Mouse (Mus musculus): ENCODE results near the gene Ucp2. TPM values are rescaled to one million over a fixed set of nuclear protein-coding genes. Genes with fewer than 3 reads are reported as not detected.

Gene Ucp2
- polyA plus RNA-seq, 1 experiment from 2014 or later, result 184 TPM

DNA sequence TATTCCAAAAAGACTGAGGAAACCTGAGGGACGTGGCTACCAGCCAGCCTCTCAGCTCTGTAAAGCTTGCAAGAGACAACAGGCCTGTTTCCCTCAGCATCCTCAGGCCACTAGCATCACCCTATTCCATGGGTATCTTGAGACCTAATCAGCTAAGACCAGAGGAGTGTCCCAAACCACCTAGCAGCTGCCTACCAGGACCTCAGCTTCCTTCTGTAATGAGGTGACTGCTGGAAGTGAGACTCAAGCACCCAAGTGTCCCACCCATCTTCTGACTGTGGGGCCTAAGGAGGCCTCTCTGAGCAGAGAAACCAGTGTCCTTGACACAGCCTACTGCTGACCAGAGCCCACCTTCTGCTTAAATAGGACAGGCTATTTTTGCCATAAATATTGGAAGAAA lies 23.6 kb upstream of the Ucp2 start:
- Histone ChIP-seq H3K4me3 (ENCODE audit: low read depth, low read length) (no peak overlapping the region), H3K9me3 (ENCODE audit: low read depth, low read length) (no peaks in the 10 kb centered on the region), H3K27ac (ENCODE audit: low read depth) (no peak overlapping the region), H3K27me3 (ENCODE audit: insufficient read depth, low read length) (no peaks in the 10 kb centered on the region), H3K36me3 (ENCODE audit: insufficient read depth) (peaks cover 26% of the 10 kb centered on the region), H3K4me2 (no peak overlapping the region), H3K9ac (no peak overlapping the region), H3K4me1 (ENCODE audit: insufficient read depth) (no peaks in the 10 kb centered on the region; the same call in 1 of the 2 replicates)
- DNase-seq (no peak), ATAC-seq (ENCODE audit: insufficient read depth) (no peak)
- 96% methylated on average over 1 of the region's 1 CpGs for WGBS
- no peak for TF ChIP-seq CTCF (IDR thresholded peaks at IDR 0.05; ENCODE audit: low read depth)

GRCm38 (mm10) chr7:100470796-100471406 lies 22.2 kb upstream of the Ucp2 start:
- peaks cover 16% of the 10 kb centered on the region for H3K36me3 ChIP-seq (ENCODE audit: insufficient read depth)
- H3K9ac ChIP-seq, result no peak overlapping the region
- no peaks in the 10 kb centered on the region for H3K4me1 ChIP-seq (ENCODE audit: insufficient read depth)
- H3K27me3 ChIP-seq (ENCODE audit: insufficient read depth, low read length), result no peaks in the 10 kb centered on the region
- no peaks in the 10 kb centered on the region for H3K9me3 ChIP-seq (ENCODE audit: low read depth, low read length)
- no peak overlapping the region for H3K4me3 ChIP-seq (ENCODE audit: low read depth, low read length)
- H3K4me2 ChIP-seq, result no peak overlapping the region
- ATAC-seq (ENCODE audit: insufficient read depth), result no peak
- no peak for DNase-seq
- no peak for TF ChIP-seq CTCF (IDR thresholded peaks at IDR 0.05; ENCODE audit: low read depth)
- no peak overlapping the region for H3K27ac ChIP-seq (ENCODE audit: low read depth)
- 85% methylated on average over 11 of the region's 11 CpGs for WGBS

DNA sequence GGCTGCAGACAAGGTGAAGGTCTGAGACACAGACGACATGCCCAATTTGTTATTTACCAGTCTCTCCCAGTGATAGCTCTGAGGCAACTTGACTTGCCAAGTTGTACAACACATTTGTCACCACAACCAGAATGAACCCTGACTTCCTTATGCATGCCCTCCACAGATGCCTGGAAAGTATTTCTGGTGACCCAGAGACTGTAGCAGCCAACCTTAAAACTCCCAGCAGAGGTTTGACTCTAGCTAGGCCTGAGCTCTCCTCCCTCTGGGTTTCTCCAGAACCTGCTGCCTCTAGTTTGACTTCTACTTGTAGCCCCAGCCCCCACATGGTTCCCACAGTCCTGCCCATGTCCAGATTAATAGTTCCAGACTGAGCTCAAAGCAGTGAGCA lies 21.7 kb upstream of the Ucp2 start:
- DNase-seq (no peak), ATAC-seq (ENCODE audit: insufficient read depth) (no peak)
- no peak for TF ChIP-seq CTCF (IDR thresholded peaks at IDR 0.05; ENCODE audit: low read depth)
- no peaks in the 10 kb centered on the region for H3K9me3 ChIP-seq (ENCODE audit: low read depth, low read length)
- no peak overlapping the region for H3K4me2 ChIP-seq
- H3K4me1 ChIP-seq (ENCODE audit: insufficient read depth), result no peaks in the 10 kb centered on the region
- H3K27ac ChIP-seq (ENCODE audit: low read depth), result no peak overlapping the region
- no peak overlapping the region for H3K9ac ChIP-seq
- peaks cover 14% of the 10 kb centered on the region for H3K36me3 ChIP-seq (ENCODE audit: insufficient read depth)
- no peaks in the 10 kb centered on the region for H3K27me3 ChIP-seq (ENCODE audit: insufficient read depth, low read length)
- WGBS, result 79% methylated on average over 1 of the region's 1 CpGs
- H3K4me3 ChIP-seq (ENCODE audit: low read depth, low read length), result no peak overlapping the region

GRCm38 (mm10) chr7:100472777-100473176 lies 20.4 kb upstream of the Ucp2 start, which contains the start of gene Ucp3:
Gene Ucp3, plus strand, starts transcription at chr7:100472990.
- Histone ChIP-seq H3K4me3 (ENCODE audit: low read depth, low read length) (no peak within 1 kb of the TSS), H3K4me2 (no peak within 1 kb of the TSS), H3K27me3 (ENCODE audit: insufficient read depth, low read length) (no peaks in the 10 kb centered on the region), H3K36me3 (ENCODE audit: insufficient read depth) (peaks cover 14% of the 10 kb centered on the region), H3K27ac (ENCODE audit: low read depth) (no peak within 1 kb of the TSS), H3K4me1 (ENCODE audit: insufficient read depth) (no peaks in the 10 kb centered on the region), H3K9me3 (ENCODE audit: low read depth, low read length) (no peaks in the 10 kb centered on the region), H3K9ac (no peak within 1 kb of the TSS)
- WGBS, result 80% methylated on average over 6 of the region's 6 CpGs
- DNase-seq (no peak), ATAC-seq (ENCODE audit: insufficient read depth) (no peak)
- no peak for TF ChIP-seq CTCF (IDR thresholded peaks at IDR 0.05; ENCODE audit: low read depth)

DNA sequence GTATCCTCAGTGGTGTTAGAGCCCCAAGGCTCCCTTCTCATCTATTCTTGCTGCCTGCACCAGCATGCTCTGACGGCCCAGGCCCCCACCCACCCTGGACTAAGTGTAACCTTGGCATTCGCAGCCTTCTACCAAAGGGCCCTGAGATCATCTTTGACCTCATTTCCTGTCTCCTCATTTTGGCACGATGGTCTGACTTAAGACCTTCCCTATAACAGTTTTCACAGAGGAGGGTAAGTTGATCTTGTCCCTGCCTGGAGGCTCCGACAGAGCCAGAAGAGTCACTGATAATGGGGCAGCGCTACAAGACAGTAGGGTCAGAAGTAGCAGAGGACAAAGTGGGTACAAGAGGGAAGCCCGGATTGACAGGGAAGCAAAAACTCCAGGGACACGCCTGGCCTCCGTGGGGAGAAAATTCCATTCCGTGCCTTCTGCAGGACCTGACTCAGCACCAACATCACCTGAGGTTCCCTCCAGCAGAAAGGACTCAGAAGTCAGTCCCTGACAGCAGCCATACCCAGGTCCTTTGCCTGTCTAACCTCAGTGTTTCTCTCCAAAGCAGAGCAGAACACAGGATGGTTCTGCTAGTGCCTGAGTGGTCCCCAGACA lies 19.2 kb upstream of the Ucp2 start:
- Histone ChIP-seq H3K9ac (no peak overlapping the region), H3K27ac (ENCODE audit: low read depth) (no peak overlapping the region), H3K36me3 (ENCODE audit: insufficient read depth) (peaks cover 8% of the 10 kb centered on the region), H3K27me3 (ENCODE audit: insufficient read depth, low read length) (no peaks in the 10 kb centered on the region), H3K4me1 (ENCODE audit: insufficient read depth) (no peaks in the 10 kb centered on the region), H3K9me3 (ENCODE audit: low read depth, low read length) (no peaks in the 10 kb centered on the region), H3K4me2 (no peak overlapping the region), H3K4me3 (ENCODE audit: low read depth, low read length) (no peak overlapping the region)
- no peak for DNase-seq
- WGBS, result 72% methylated on average over 9 of the region's 9 CpGs
- TF ChIP-seq CTCF (IDR thresholded peaks at IDR 0.05; ENCODE audit: low read depth), result no peak
- ATAC-seq (ENCODE audit: insufficient read depth), result no peak

DNA sequence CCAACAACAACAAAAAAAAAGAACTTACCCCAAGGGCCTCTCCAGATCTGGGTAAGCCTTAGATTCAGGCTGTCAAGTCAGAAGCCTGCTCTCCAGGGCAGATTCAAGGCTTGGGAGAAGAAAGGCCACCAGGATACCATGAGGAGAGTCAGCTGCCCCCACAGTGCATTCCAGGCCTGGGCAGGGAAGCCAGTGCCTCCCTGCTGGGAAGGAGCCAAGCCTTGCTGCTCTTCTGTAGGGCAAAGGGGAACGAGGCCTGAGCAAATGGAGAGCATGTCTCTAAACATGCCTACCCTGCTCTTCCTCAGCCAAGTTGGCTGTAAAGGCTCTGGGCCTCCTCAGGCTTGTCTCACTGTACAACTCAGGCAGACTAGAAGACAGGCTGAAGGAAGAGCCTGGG lies 18.5 kb upstream of the Ucp2 start:
- peaks cover under 1% of the 10 kb centered on the region; the same call in 1 of the 2 replicates for H3K36me3 ChIP-seq (ENCODE audit: insufficient read depth)
- no peaks in the 10 kb centered on the region for H3K9me3 ChIP-seq (ENCODE audit: low read depth, low read length)
- H3K4me3 ChIP-seq (ENCODE audit: low read depth, low read length), result no peak overlapping the region
- peak; percentile 22 for DNase-seq
- no peak overlapping the region for H3K9ac ChIP-seq
- H3K27me3 ChIP-seq (ENCODE audit: insufficient read depth, low read length), result no peaks in the 10 kb centered on the region
- no peak for ATAC-seq (ENCODE audit: insufficient read depth)
- H3K4me1 ChIP-seq (ENCODE audit: insufficient read depth), result no peaks in the 10 kb centered on the region
- no peak overlapping the region for H3K27ac ChIP-seq (ENCODE audit: low read depth)
- WGBS, result 53% methylated on average over 1 of the region's 1 CpGs
- TF ChIP-seq CTCF (IDR thresholded peaks at IDR 0.05; ENCODE audit: low read depth), result no peak
- H3K4me2 ChIP-seq, result no peak overlapping the region

- Histone ChIP-seq H3K9ac (no peak overlapping the region), H3K4me3 (ENCODE audit: low read depth, low read length) (no peak overlapping the region), H3K4me2 (no peak overlapping the region), H3K9me3 (ENCODE audit: low read depth, low read length) (no peaks in the 10 kb centered on the region), H3K4me1 (ENCODE audit: insufficient read depth) (no peaks in the 10 kb centered on the region), H3K36me3 (ENCODE audit: insufficient read depth) (no peaks in the 10 kb centered on the region), H3K27me3 (ENCODE audit: insufficient read depth, low read length) (no peaks in the 10 kb centered on the region), H3K27ac (ENCODE audit: low read depth) (no peak overlapping the region)
- DNase-seq (no peak), ATAC-seq (ENCODE audit: insufficient read depth) (no peak)
- no peak for TF ChIP-seq CTCF (IDR thresholded peaks at IDR 0.05; ENCODE audit: low read depth)
- WGBS, result 65% methylated on average over 20 of the region's 20 CpGs
Measured at GRCm38 (mm10) chr7:100479100-100479822, 13.9 kb upstream of the Ucp2 start.

Measured in lung, embryonic 14.5 days (tissue).